Mouse (Mus musculus): ENCODE measurements around the gene Ndufc2. TPM values are rescaled to one million over a fixed set of nuclear protein-coding genes. Genes with fewer than 3 reads are reported as not detected.
"Not testable (repeated sequence)": the region's sequence is repeated elsewhere in the genome, so short reads cannot be mapped to it uniquely, and the experiment has no call there.

Ndufc2 gene
- polyA plus RNA-seq, 1 experiment from 2014 or later: 429 TPM

- Histone ChIP-seq H3K4me1 (ENCODE audit: control insufficient read depth, insufficient read depth, low read length) (peaks cover 11% of the 10 kb centered on the region), H3K9me3 (ENCODE audit: control insufficient read depth, low read length) (no peaks in the 10 kb centered on the region), H3K27me3 (replicated peaks; ENCODE audit: control insufficient read depth, insufficient read depth, low read length) (no peaks in the 10 kb centered on the region), H3K4me2 (ENCODE audit: low read depth, low read length) (no peak overlapping the region), H3K36me3 (ENCODE audit: control insufficient read depth, insufficient read depth, low read length) (no peaks in the 10 kb centered on the region), H3K27ac (replicated peaks; ENCODE audit: low read depth, low read length) (no peak overlapping the region), H3K4me3 (ENCODE audit: low read depth, low read length) (no peak overlapping the region), H3K9ac (ENCODE audit: low read depth, low read length) (no peak overlapping the region)
- ATAC-seq (ENCODE audit: low read depth) (no peak), DNase-seq (ENCODE audit: low spot score) (no peak)
- 81% methylated on average over 6 of the region's 6 CpGs for WGBS
These were observed 27.5 kb downstream of the Ndufc2 start for GRCm38 (mm10) chr7:97427296-97427695.

- Histone ChIP-seq H3K4me2 (ENCODE audit: low read depth, low read length) (no peak overlapping the region), H3K27me3 (replicated peaks; ENCODE audit: control insufficient read depth, insufficient read depth, low read length) (no peaks in the 10 kb centered on the region), H3K4me3 (ENCODE audit: low read depth, low read length) (no peak overlapping the region), H3K36me3 (ENCODE audit: control insufficient read depth, insufficient read depth, low read length) (no peaks in the 10 kb centered on the region), H3K9me3 (ENCODE audit: control insufficient read depth, low read length) (no peaks in the 10 kb centered on the region), H3K27ac (replicated peaks; ENCODE audit: low read depth, low read length) (no peak overlapping the region), H3K9ac (ENCODE audit: low read depth, low read length) (no peak overlapping the region), H3K4me1 (ENCODE audit: control insufficient read depth, insufficient read depth, low read length) (peaks cover 11% of the 10 kb centered on the region)
- DNase-seq (ENCODE audit: low spot score) (no peak), ATAC-seq (ENCODE audit: low read depth) (no peak)
- 80% methylated on average over 5 of the region's 5 CpGs for WGBS
These were observed 28.1 kb downstream of the Ndufc2 start for GRCm38 (mm10) chr7:97427778-97428420.

GRCm38 (mm10) chr7:97429705-97430104, 29.9 kb downstream of the Ndufc2 start:
- 0% methylated on average over 5 of the region's 5 CpGs for WGBS
- Histone ChIP-seq H3K9me3 (ENCODE audit: control insufficient read depth, low read length) (no peaks in the 10 kb centered on the region), H3K4me3 (ENCODE audit: low read depth, low read length) (no peak overlapping the region), H3K4me2 (ENCODE audit: low read depth, low read length) (peak overlapping the region; percentile 20; the same call in 1 of the 2 replicates), H3K9ac (ENCODE audit: low read depth, low read length) (no peak overlapping the region), H3K36me3 (ENCODE audit: control insufficient read depth, insufficient read depth, low read length) (no peaks in the 10 kb centered on the region), H3K4me1 (ENCODE audit: control insufficient read depth, insufficient read depth, low read length) (peaks cover 18% of the 10 kb centered on the region), H3K27ac (replicated peaks; ENCODE audit: low read depth, low read length) (no peak overlapping the region; the same call in 1 of the 2 replicates), H3K27me3 (replicated peaks; ENCODE audit: control insufficient read depth, insufficient read depth, low read length) (no peaks in the 10 kb centered on the region)
- ATAC-seq (ENCODE audit: low read depth): peak; percentile 74
- peak; percentile 92 for DNase-seq (ENCODE audit: low spot score)

- 68% methylated on average over 3 of the region's 3 CpGs for WGBS
- H3K4me1 ChIP-seq (ENCODE audit: control insufficient read depth, insufficient read depth, low read length): peaks cover 18% of the 10 kb centered on the region
- not testable (repeated sequence) for H3K9me3 ChIP-seq (ENCODE audit: control insufficient read depth, low read length); H3K27me3 ChIP-seq (replicated peaks; ENCODE audit: control insufficient read depth, insufficient read depth, low read length); H3K27ac ChIP-seq (replicated peaks; ENCODE audit: low read depth, low read length); H3K4me3 ChIP-seq (ENCODE audit: low read depth, low read length); H3K4me2 ChIP-seq (ENCODE audit: low read depth, low read length); DNase-seq (ENCODE audit: low spot score); ATAC-seq (ENCODE audit: low read depth); H3K36me3 ChIP-seq (ENCODE audit: control insufficient read depth, insufficient read depth, low read length); H3K9ac ChIP-seq (ENCODE audit: low read depth, low read length)
These were observed 33.7 kb downstream of the Ndufc2 start for GRCm38 (mm10) chr7:97433517-97433916.

GRCm38 (mm10) chr7:97434517-97434916, 34.7 kb downstream of the Ndufc2 start:
- Histone ChIP-seq H3K4me3 (ENCODE audit: low read depth, low read length) (no peak overlapping the region), H3K36me3 (ENCODE audit: control insufficient read depth, insufficient read depth, low read length) (no peaks in the 10 kb centered on the region), H3K9ac (ENCODE audit: low read depth, low read length) (no peak overlapping the region), H3K4me2 (ENCODE audit: low read depth, low read length) (no peak overlapping the region), H3K27me3 (replicated peaks; ENCODE audit: control insufficient read depth, insufficient read depth, low read length) (no peaks in the 10 kb centered on the region), H3K9me3 (ENCODE audit: control insufficient read depth, low read length) (no peaks in the 10 kb centered on the region), H3K4me1 (ENCODE audit: control insufficient read depth, insufficient read depth, low read length) (peaks cover 16% of the 10 kb centered on the region), H3K27ac (replicated peaks; ENCODE audit: low read depth, low read length) (no peak overlapping the region)
- ATAC-seq (ENCODE audit: low read depth): no peak
- 74% methylated on average over 10 of the region's 10 CpGs for WGBS
- no peak for DNase-seq (ENCODE audit: low spot score)

- Histone ChIP-seq H3K4me3 (ENCODE audit: low read depth, low read length) (no peak overlapping the region), H3K9me3 (ENCODE audit: control insufficient read depth, low read length) (no peaks in the 10 kb centered on the region), H3K27me3 (replicated peaks; ENCODE audit: control insufficient read depth, insufficient read depth, low read length) (no peaks in the 10 kb centered on the region), H3K4me2 (ENCODE audit: low read depth, low read length) (no peak overlapping the region), H3K4me1 (ENCODE audit: control insufficient read depth, insufficient read depth, low read length) (0 out of 2 replicates have a peak, but pooled peaks cover 6% of the 10 kb centered on the region), H3K27ac (replicated peaks; ENCODE audit: low read depth, low read length) (no peak overlapping the region), H3K36me3 (ENCODE audit: control insufficient read depth, insufficient read depth, low read length) (no peaks in the 10 kb centered on the region), H3K9ac (ENCODE audit: low read depth, low read length) (no peak overlapping the region)
- no peak for ATAC-seq (ENCODE audit: low read depth)
- DNase-seq (ENCODE audit: low spot score): no peak
These were observed 39.2 kb downstream of the Ndufc2 start for GRCm38 (mm10) chr7:97438986-97439385.

- ATAC-seq (ENCODE audit: low read depth) (peak; percentile 95), DNase-seq (ENCODE audit: low spot score) (peak; percentile 97)
- Histone ChIP-seq H3K4me1 (ENCODE audit: control insufficient read depth, insufficient read depth, low read length) (peaks cover 11% of the 10 kb centered on the region), H3K9ac (ENCODE audit: low read depth, low read length) (no peak overlapping the region), H3K36me3 (ENCODE audit: control insufficient read depth, insufficient read depth, low read length) (no peaks in the 10 kb centered on the region), H3K27ac (replicated peaks; ENCODE audit: low read depth, low read length) (peak overlapping the region; percentile 88), H3K9me3 (ENCODE audit: control insufficient read depth, low read length) (peaks cover 6% of the 10 kb centered on the region; the same call in 1 of the 2 replicates), H3K4me3 (ENCODE audit: low read depth, low read length) (no peak overlapping the region), H3K27me3 (replicated peaks; ENCODE audit: control insufficient read depth, insufficient read depth, low read length) (no peaks in the 10 kb centered on the region), H3K4me2 (ENCODE audit: low read depth, low read length) (no peak overlapping the region)
- WGBS: 7% methylated on average over 6 of the region's 6 CpGs
These were observed 46.5 kb downstream of the Ndufc2 start for GRCm38 (mm10) chr7:97446171-97446925.

- H3K4me2 ChIP-seq (ENCODE audit: low read depth, low read length): no peak overlapping the region
- 54% methylated on average over 6 of the region's 6 CpGs for WGBS
- peaks cover 6% of the 10 kb centered on the region; the same call in 1 of the 2 replicates for H3K9me3 ChIP-seq (ENCODE audit: control insufficient read depth, low read length)
- no peaks in the 10 kb centered on the region for H3K36me3 ChIP-seq (ENCODE audit: control insufficient read depth, insufficient read depth, low read length)
- no peaks in the 10 kb centered on the region for H3K27me3 ChIP-seq (replicated peaks; ENCODE audit: control insufficient read depth, insufficient read depth, low read length)
- peak overlapping the region; percentile 88 for H3K27ac ChIP-seq (replicated peaks; ENCODE audit: low read depth, low read length)
- DNase-seq (ENCODE audit: low spot score): peak; percentile 57
- no peak overlapping the region for H3K9ac ChIP-seq (ENCODE audit: low read depth, low read length)
- no peak overlapping the region for H3K4me3 ChIP-seq (ENCODE audit: low read depth, low read length)
- peaks cover 11% of the 10 kb centered on the region for H3K4me1 ChIP-seq (ENCODE audit: control insufficient read depth, insufficient read depth, low read length)
- ATAC-seq (ENCODE audit: low read depth): peak; percentile 56
These were observed 47.3 kb downstream of the Ndufc2 start for GRCm38 (mm10) chr7:97447050-97447531.

Data from embryonic facial prominence, embryonic 14.5 days (tissue).